Mouse (Mus musculus) stomach, embryonic 14.5 days (tissue): ENCODE results near the gene Gabra1. TPM values are rescaled to one million over a fixed set of nuclear protein-coding genes. Genes with fewer than 3 reads are reported as not detected.

Source experiments
- ATAC-seq: fragments of 200-750 bp; cut with Nextera tagmentation; 2 replicates; pipeline ENCODE4 v1.8.0; 2017; ENCODE audit warnings: low read depth, moderate TSS enrichment; ENCODE audit not compliant: insufficient number of reproducible peaks, insufficient read depth, low FRiP score
- H3K27ac ChIP-seq: fragments of 300-500 bp; sonication (generic); 2 replicates; pipeline ENCODE4 v1.5.1; 2014; ENCODE audit warnings: mild to moderate bottlenecking, low read length, moderate library complexity, mixed read lengths
- H3K27me3 ChIP-seq: fragments of 300-500 bp; sonication (generic); 2 replicates; pipeline ENCODE4 v1.6.1; 2014; ENCODE audit warnings: low read length, control low read depth, mixed read lengths; ENCODE audit not compliant: control insufficient read depth, insufficient read depth
- H3K36me3 ChIP-seq: fragments of 300-500 bp; sonication (generic); 2 replicates; pipeline ENCODE4 v1.6.1; 2014; ENCODE audit warnings: mild to moderate bottlenecking, control low read depth, low read length, moderate library complexity, mixed read lengths; ENCODE audit not compliant: control insufficient read depth, insufficient read depth
- H3K4me1 ChIP-seq: fragments of 300-500 bp; sonication (generic); 2 replicates; pipeline ENCODE4 v1.6.1; 2014; ENCODE audit warnings: low read length, control low read depth, mixed read lengths; ENCODE audit not compliant: control insufficient read depth, insufficient read depth
- H3K4me2 ChIP-seq: fragments of 300-500 bp; sonication (generic); replicated peaks from 2 replicates; pipeline ENCODE4 v1.6.1; 2014; ENCODE audit warnings: low read depth, low read length, control low read depth
- H3K4me3 ChIP-seq: fragments of 300-500 bp; sonication (generic); 2 replicates; pipeline ENCODE4 v1.5.1; 2014; ENCODE audit warnings: low read depth, low read length, control low read depth
- H3K9ac ChIP-seq: fragments of 300-500 bp; sonication (generic); replicated peaks from 2 replicates; pipeline ENCODE4 v1.6.1; 2014; ENCODE audit warnings: low read depth, mild to moderate bottlenecking, control low read depth, low read length, moderate library complexity, mixed read lengths
- H3K9me3 ChIP-seq: fragments of 300-500 bp; sonication (generic); 2 replicates; pipeline ENCODE4 v1.6.1; 2016; ENCODE audit warnings: low read depth, low read length, control low read depth; ENCODE audit not compliant: control insufficient read depth
- WGBS: fragments of 180-500 bp; shearing (Covaris S2); extraction: QIAGEN DNeasy Blood & Tissue Kit; methylation state at CpG from one replicate; pipeline ENCODE4 v1.1.7; 2014; 5-methylcytosine and 5-hydroxymethylcytosine counted together
- polyA plus RNA-seq: library from polyadenylated mRNA; unstranded; fragments of >200 nt; fragmentation: Nextera tagmentation; extraction: Ambion mirVana; gene quantifications from 2 replicates; pipeline ENCODE4 v1.2.1, GENCODE M21; 2014

Gene Gabra1
- polyA plus RNA-seq, 1 experiment from 2014 or later: 6.6 TPM

- H3K9me3 ChIP-seq: no peaks in the 10 kb centered on the region
- H3K27me3 ChIP-seq: no peaks in the 10 kb centered on the region
- WGBS: 79% methylated on average over 2 of the region's 2 CpGs
- H3K4me3 ChIP-seq: no peak overlapping the region
- ATAC-seq: no peak
- H3K9ac ChIP-seq: no peak overlapping the region
- no peak overlapping the region for H3K27ac ChIP-seq
- H3K4me1 ChIP-seq: no peaks in the 10 kb centered on the region
- H3K36me3 ChIP-seq: no peaks in the 10 kb centered on the region
- no peak overlapping the region for H3K4me2 ChIP-seq
Observed at GRCm38 (mm10) chr11:42095556-42095955, 87.2 kb downstream of the Gabra1 start.

Other genes with a start within 250 kb of the Gabra1 start
- gene Gabrg2, start 182.1 kb downstream of the Gabra1 start, polyA plus RNA-seq: 1.7 and 2.4 TPM in 2 replicates
- gene Gabra6, start 138.1 kb upstream of the Gabra1 start, polyA plus RNA-seq: not detected in 2 replicates
- 3.7 and 5.2 TPM in 2 replicates for gene Gabrb2, start 236.8 kb upstream of the Gabra1 start, polyA plus RNA-seq